Mouse (Mus musculus) cerebellum, adult 11-12 months (tissue): ENCODE data around the gene Vps54.
"Not testable (repeated sequence)": the region's sequence is repeated elsewhere in the genome, so short reads cannot be mapped to it uniquely, and the experiment has no call there.

Experiments
- DNase-seq: peaks from one replicate; pipeline ENCODE4 v3.0.0; 2022

The Vps54 gene

GRCm38 (mm10) chr11:21247203-21247865 lies 8.3 kb downstream of the Vps54 start:
- DNase-seq, result no peak

- no peak for DNase-seq
These were observed 8.9 kb downstream of the Vps54 start for GRCm38 (mm10) chr11:21247940-21248339.

GRCm38 (mm10) chr11:21250366-21250765 lies 11.3 kb downstream of the Vps54 start:
- DNase-seq, result no peak

GRCm38 (mm10) chr11:21258611-21259010 lies 19.5 kb downstream of the Vps54 start:
- DNase-seq, result not testable (repeated sequence)

GRCm38 (mm10) chr11:21265423-21265822 lies 26.3 kb downstream of the Vps54 start:
- DNase-seq, result no peak

- DNase-seq, result no peak
These were observed 37.1 kb downstream of the Vps54 start for GRCm38 (mm10) chr11:21276151-21276550.

- DNase-seq, result no peak
These were observed 47.3 kb downstream of the Vps54 start for GRCm38 (mm10) chr11:21286391-21286790.

GRCm38 (mm10) chr11:21288153-21288552 lies 49.1 kb downstream of the Vps54 start:
- not testable (repeated sequence) for DNase-seq

GRCm38 (mm10) chr11:21295486-21295885 lies 56.4 kb downstream of the Vps54 start:
- DNase-seq, result no peak

- DNase-seq, result no peak
These were observed 64.5 kb downstream of the Vps54 start for GRCm38 (mm10) chr11:21303619-21304018.

- DNase-seq, result no peak
These were observed 68.1 kb downstream of the Vps54 start for GRCm38 (mm10) chr11:21307078-21307668.

GRCm38 (mm10) chr11:21308119-21308518 lies 69.0 kb downstream of the Vps54 start:
- DNase-seq, result no peak

- DNase-seq, result no peak
These were observed 70.4 kb downstream of the Vps54 start for GRCm38 (mm10) chr11:21309516-21309915.

GRCm38 (mm10) chr11:21313922-21314657 lies 75.0 kb downstream of the Vps54 start:
- no peak for DNase-seq

- no peak for DNase-seq
These were observed 82.5 kb downstream of the Vps54 start for GRCm38 (mm10) chr11:21321577-21321976.

GRCm38 (mm10) chr11:21322349-21322748 lies 83.3 kb downstream of the Vps54 start:
- no peak for DNase-seq

- DNase-seq, result no peak
These were observed 86.7 kb downstream of the Vps54 start for GRCm38 (mm10) chr11:21325781-21326180.

- no peak for DNase-seq
These were observed 87.7 kb downstream of the Vps54 start for GRCm38 (mm10) chr11:21326770-21327169.

- no peak for DNase-seq
These were observed 88.4 kb downstream of the Vps54 start for GRCm38 (mm10) chr11:21327486-21327885.

GRCm38 (mm10) chr11:21328141-21328540 lies 89.1 kb downstream of the Vps54 start:
- no peak for DNase-seq

GRCm38 (mm10) chr11:21332639-21333295 lies 93.7 kb downstream of the Vps54 start:
- DNase-seq, result no peak

GRCm38 (mm10) chr11:21337855-21338254 lies 98.8 kb downstream of the Vps54 start:
- no peak for DNase-seq

- no peak for DNase-seq
These were observed 100.0 kb downstream of the Vps54 start for GRCm38 (mm10) chr11:21339088-21339487.

GRCm38 (mm10) chr11:21343490-21343889 lies 104.4 kb downstream of the Vps54 start:
- DNase-seq, result no peak
